Mouse (Mus musculus) bone marrow macrophage, adult 2 months (primary cell): Measurements from ENCODE around the gene Aqp1.
A peak's percentile ranks its signal among the peaks of the same experiment; 100 is the strongest.

Experiments used
- CTCF ChIP-seq: IDR thresholded peaks from 2 replicates; pipeline ENCODE4 v1.5.1; 2012; ENCODE audit warnings: low read depth, mild to moderate bottlenecking, low read length, moderate library complexity
- POLR2A ChIP-seq: IDR thresholded peaks from 2 replicates; pipeline ENCODE4 v1.6.1; 2012; ENCODE audit warnings: mild to moderate bottlenecking, low read depth, low read length, borderline replicate concordance

DNA sequence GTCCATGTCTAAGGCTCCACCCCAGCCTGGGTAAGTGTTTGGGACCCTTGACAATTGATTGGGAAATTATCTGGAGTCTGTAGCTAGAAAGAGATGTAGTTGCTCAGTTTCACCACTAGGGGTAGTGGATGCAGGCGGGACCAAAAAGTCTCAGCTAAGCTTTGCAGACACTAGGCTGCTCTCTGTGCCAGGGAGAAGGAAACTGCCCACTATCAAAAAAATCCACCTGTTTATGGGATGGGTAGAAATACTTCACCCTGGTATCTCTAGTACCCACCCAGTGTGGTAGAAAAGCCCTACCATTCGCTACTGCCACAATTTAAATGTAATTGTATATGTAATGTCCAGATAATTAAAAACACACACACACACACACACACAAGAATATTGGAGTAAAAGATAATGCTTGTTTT, 22.5 kb downstream of the Aqp1 start:
- TF ChIP-seq POLR2A (no peak), CTCF (peak; percentile 60)
